14 mouse cellular contexts compared by ENCODE assay signal in genomic region chr12:64076789-64077188, GRCm38 (mm10).
"Had no signal": no experiment of that assay in that cellular context is flagged by ENCODE, and none has a peak within 500 bp of the region (broad histone marks: within the 10 kb centered on the region; RNA-seq: fewer than 3 reads in every experiment).

No protein-coding gene starts in this region.

- H3K36me3 ChIP-seq: limb, embryonic 13.5 days; midbrain, embryonic 10.5 days; neural tube, embryonic 15.5 days had no signal

- H3K9ac ChIP-seq: limb, embryonic 13.5 days; liver, embryonic 14.5 days; neural tube, embryonic 15.5 days had no signal

- H3K4me1 ChIP-seq: limb, embryonic 13.5 days; midbrain, embryonic 10.5 days; neural tube, embryonic 15.5 days had no signal

- H3K4me2 ChIP-seq: limb, embryonic 13.5 days; neural tube, embryonic 15.5 days had no signal

- ATAC-seq: lung, postnatal 0 days had no signal

- H3K27me3 ChIP-seq: limb, embryonic 13.5 days; neural tube, embryonic 15.5 days had no signal

- DNase-seq: kidney, adult 8-10 months; left cerebral cortex, postnatal 4 days; lung, adult 18-20 months; lung, postnatal 4 days; midbrain, embryonic 14.5 days; thymus, adult 2 months; thymus, postnatal 36 days had no signal

- H3K9me3 ChIP-seq: limb, embryonic 13.5 days; midbrain, embryonic 10.5 days; neural tube, embryonic 15.5 days had no signal

- H3K4me3 ChIP-seq: layer of hippocampus, adult 2 months; limb, embryonic 13.5 days; midbrain, embryonic 10.5 days; myocyte; neural tube, embryonic 15.5 days had no signal

- H3K27ac ChIP-seq: layer of hippocampus, adult 2 months; limb, embryonic 13.5 days; liver, embryonic 14.5 days; midbrain, embryonic 10.5 days; neural tube, embryonic 15.5 days had no signal
